Mouse (Mus musculus) Patski (cell line): Measurements from ENCODE around the gene Prepl. TPM values are rescaled to one million over a fixed set of nuclear protein-coding genes. Genes with fewer than 3 reads are reported as not detected.

Experiments
- ATAC-seq: fragments of 100-300 bp; one replicate; pipeline ENCODE4 v1.8.0; 2021
- CTCF ChIA-PET: fragments of 350-600 bp; sonication (Branson Sonifier 250); formaldehyde crosslinking; loops from one replicate; lab custom pipeline; 2022; ENCODE audit warnings: inconsistent platforms; lab: Charles Lee
- POLR2A ChIA-PET: fragments of 350-600 bp; sonication (Branson Sonifier 250); formaldehyde crosslinking; loops from one replicate; lab custom pipeline; 2022; ENCODE audit warnings: antibody characterized with exemption, inconsistent platforms; lab: Charles Lee
- DNase-seq: peaks from one replicate; pipeline ENCODE4 v3.0.0-alpha.2; 2011; ENCODE audit warnings: low read depth, low spot score
- H3K27me3 ChIP-seq: fragments of 371-371 bp; one replicate; pipeline ENCODE4 v1.5.1; 2021
- CTCF ChIP-seq: fragments of 100-300 bp; IDR thresholded peaks from one replicate; pipeline ENCODE4 v1.5.1; 2021
- in situ Hi-C: fragments of 300-500 bp; cut with MboI; formaldehyde crosslinking; loops from 3 replicates; pipeline ENCODE4 v1.11.1; 2018; ENCODE audit warnings: low pct_unique_long_range_greater_than_20kb, mixed read lengths
- polyA plus RNA-seq: library from polyadenylated mRNA; unstranded; gene quantifications from one replicate; pipeline ENCODE4 v1.2.3, GENCODE M21; 2021

Prepl gene
- polyA plus RNA-seq, 1 experiment from 2014 or later = 75.8 TPM

DNA sequence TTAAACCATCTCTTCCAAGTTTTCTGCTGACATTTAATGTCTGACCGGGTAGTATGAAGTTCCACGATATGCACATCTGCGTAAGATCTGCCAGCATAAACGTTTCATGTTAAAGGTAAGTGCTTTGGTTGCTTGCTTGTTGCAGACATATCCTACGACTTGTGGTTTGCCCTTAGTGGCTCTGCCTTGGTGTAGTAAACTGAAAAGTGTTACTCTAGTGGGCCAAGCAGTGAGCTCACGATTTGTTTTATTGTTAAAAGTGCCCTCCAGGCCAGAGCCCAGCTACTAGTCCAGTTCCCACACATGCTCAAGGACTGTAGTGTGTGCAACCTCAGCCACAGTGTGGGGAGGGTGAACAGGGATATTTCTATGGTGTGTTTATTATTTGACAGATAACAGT lies 63.6 kb downstream of the Prepl start:
- in situ Hi-C loops = loop anchor here (10.0 kb wide), 2 partner anchors 58 to 152 kb away; no protein-coding TSS in a partner anchor
- POLR2A ChIA-PET = no interaction called here
- no peak for TF ChIP-seq CTCF
- ATAC-seq (no peak), DNase-seq (no peak)
- H3K27me3 ChIP-seq = no peaks in the 10 kb centered on the region
- CTCF ChIA-PET = no interaction called here

DNA sequence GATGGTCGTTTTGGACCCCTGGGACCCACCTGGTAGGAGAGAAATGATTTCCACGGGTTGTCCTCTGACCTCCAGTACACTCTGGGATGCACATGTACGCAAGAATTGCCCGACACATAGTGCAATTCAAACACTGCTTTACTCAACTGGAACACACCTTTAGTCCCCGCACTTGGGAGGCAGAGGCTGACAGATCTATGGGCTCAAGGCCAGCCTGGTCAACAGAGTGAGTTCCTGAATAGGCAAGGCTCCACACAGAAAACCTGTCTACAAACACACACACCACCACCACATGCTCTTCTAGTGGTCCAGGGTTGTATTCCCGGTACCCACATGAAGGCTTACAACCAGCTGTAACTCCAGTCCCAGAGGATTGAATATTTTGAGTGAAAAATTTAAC lies 64.9 kb downstream of the Prepl start:
- in situ Hi-C loops = loop anchor here (10.0 kb wide), 2 partner anchors 60 to 150 kb away; no protein-coding TSS in a partner anchor
- no peaks in the 10 kb centered on the region for H3K27me3 ChIP-seq
- CTCF ChIA-PET = no interaction called here
- ATAC-seq (no peak), DNase-seq (no peak)
- POLR2A ChIA-PET = interaction anchor here (0.7 kb wide), 1 partner anchor 92 kb away, joined by 3 read pairs; no protein-coding TSS in a partner anchor
- no peak for TF ChIP-seq CTCF

DNA sequence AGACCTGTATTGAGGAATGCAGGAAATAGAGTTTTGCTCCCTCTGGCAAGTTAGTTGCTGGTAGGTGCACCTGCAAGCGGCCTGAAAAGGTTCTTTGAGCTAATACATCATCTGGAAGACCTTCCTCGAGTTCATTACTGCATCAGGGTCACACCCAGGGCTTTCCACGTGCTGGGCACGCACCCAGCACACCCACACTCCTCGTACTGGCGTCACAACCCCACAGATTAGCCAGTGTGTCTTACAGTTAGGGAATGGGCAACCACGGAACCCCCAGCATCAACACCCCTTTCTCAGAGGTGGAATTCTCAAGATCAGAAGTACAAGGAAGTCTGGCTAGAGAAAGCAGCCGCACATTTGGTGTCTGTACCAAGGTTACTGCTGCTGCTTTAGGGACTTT lies 65.8 kb downstream of the Prepl start:
- ChIA-PET POLR2A (interaction anchor here (0.6 to 0.7 kb wide), 2 partner anchors 93 to 598 kb away, joined by 3 read pairs; no protein-coding TSS in a partner anchor), CTCF (interaction anchor here (1.0 to 2.2 kb wide), 5 partner anchors 10 to 26 kb away, joined by 3 to 8 read pairs (median 4); no protein-coding TSS in a partner anchor)
- in situ Hi-C loops = loop anchor here (10.0 kb wide), 2 partner anchors 61 to 149 kb away; no protein-coding TSS in a partner anchor
- ATAC-seq (no peak), DNase-seq (no peak)
- TF ChIP-seq CTCF = no peak
- H3K27me3 ChIP-seq = no peaks in the 10 kb centered on the region

DNA sequence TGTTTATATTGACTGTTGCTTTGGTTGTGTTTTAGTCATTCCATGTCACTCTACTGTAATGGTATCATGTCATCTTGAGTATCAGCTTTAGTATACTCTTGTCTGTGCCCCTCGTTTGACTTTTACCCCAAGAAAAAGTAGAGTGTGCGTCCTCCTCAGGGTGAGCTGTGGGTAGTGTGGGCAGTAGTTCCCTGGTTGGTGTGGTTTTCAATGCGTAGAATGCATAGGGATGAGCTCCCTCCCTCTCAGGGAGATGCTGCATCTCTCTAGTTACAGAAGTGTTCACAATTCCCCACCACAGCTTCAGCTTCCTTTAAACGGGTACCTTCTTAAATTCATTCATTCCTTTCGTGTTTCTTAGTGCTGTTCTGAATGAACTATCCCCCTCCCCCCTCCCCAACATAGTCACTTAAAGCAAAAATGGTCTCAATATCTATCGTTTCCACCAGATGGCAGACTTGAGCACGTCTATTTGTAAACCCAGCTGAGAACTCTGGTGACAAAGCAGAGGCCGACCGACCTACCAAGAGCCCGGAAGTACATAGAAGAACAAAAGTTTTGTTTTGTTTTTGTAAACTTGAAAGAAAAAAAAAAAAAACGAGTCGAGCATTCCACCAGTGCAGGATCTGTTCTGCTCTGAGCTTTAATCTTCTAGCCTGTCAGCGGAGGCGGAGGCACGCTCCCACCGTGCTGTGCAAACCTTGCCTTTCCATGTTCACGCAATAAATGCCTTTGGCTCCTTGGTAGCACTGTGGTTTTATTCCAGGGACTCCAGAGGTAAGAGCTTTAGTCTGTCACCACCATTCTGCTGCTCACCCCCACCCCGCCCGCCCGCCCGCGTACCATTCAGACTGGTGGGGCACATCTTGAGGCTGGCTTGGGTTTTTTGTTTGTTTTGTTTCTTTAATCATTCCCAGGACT lies 66.5 kb downstream of the Prepl start:
- no peak for DNase-seq
- ChIA-PET CTCF (interaction anchor here (0.7 to 2.2 kb wide), 8 partner anchors 9 to 1715 kb away, joined by 3 to 8 read pairs (median 4); no protein-coding TSS in a partner anchor), POLR2A (interaction anchor here (0.6 kb wide), 1 partner anchor 599 kb away, joined by 3 read pairs; no protein-coding TSS in a partner anchor)
- no peaks in the 10 kb centered on the region for H3K27me3 ChIP-seq
- peak; percentile 62 for TF ChIP-seq CTCF
- ATAC-seq = peak; percentile 31
- in situ Hi-C loops = loop anchor here (10.0 kb wide), 2 partner anchors 61 to 149 kb away; no protein-coding TSS in a partner anchor

DNA sequence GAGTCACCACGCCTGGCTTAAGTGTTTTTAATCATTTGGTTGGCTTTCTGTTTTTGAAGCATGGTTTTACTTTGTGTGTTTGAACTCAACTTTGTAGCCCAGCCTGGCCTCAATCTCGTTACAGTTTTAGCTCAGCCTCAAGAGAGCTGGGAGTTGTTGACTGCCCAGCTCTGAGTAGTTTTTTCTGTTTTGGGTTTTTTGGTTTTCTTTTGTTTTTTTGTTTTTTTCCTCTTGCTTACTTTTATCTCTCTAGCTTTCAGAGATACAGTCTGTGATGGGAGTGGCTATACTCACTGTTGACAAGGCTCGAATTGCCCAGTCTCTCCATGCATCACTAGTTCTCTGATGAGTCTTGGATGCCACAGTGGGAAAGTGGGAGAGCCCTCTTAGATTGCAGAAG lies 69.7 kb downstream of the Prepl start:
- H3K27me3 ChIP-seq = no peaks in the 10 kb centered on the region
- in situ Hi-C loops = loop anchor here (10.0 kb wide), 2 partner anchors 64 to 146 kb away; no protein-coding TSS in a partner anchor
- POLR2A ChIA-PET = no interaction called here
- no peak for TF ChIP-seq CTCF
- CTCF ChIA-PET = interaction anchor here (1.2 kb wide), 1 partner anchor 17 kb away, joined by 3 read pairs; no protein-coding TSS in a partner anchor
- ATAC-seq = no peak
- DNase-seq = no peak

DNA sequence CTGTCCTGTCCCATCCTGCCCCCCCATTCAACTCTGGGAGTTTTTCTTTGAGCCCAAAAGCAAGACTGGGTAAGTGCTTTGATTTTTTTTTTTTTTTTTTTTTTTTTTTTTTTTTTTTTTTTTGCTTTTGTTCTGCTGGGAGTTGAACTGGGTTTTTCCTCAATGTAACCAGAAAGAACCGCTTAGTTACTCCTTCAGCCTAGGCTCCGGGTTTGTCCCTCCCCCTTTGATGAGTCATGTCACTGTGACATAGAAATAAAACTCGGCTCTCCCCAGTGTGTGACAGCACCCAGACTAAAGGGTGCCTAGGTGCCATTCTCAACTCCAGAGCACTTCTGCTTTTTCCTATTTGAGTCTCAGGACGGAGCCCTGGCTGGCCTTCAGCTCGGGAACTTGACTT lies 71.2 kb downstream of the Prepl start:
- in situ Hi-C loops = no loop called here
- no peak for DNase-seq
- TF ChIP-seq CTCF = no peak
- ChIA-PET CTCF (interaction anchor here (0.8 kb wide), 1 partner anchor 51 kb away, joined by 3 read pairs; no protein-coding TSS in a partner anchor), POLR2A (interaction anchor here (0.6 kb wide), 1 partner anchor 1519 kb away, joined by 7 read pairs; no protein-coding TSS in a partner anchor)
- H3K27me3 ChIP-seq = no peaks in the 10 kb centered on the region
- no peak for ATAC-seq

DNA sequence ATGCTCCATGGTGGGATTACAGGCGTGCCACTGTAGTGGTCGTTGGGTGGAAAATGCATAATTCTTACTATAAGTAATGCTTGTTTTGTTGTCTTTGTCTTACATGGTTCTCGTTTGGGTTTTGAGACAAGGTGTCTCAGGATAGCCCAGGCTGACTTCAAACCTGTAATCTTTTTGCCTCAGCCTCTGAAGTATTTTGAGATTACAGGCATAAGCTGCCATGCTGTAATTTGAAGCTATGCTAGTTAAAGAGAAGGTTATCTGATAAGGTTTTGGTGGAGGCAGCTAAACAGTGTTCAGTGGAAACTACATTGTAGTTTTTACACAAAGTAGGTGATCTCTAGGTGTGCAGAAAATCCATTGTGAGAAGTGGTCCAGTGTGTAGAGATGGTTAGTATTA lies 71.7 kb downstream of the Prepl start:
- in situ Hi-C loops = no loop called here

DNA sequence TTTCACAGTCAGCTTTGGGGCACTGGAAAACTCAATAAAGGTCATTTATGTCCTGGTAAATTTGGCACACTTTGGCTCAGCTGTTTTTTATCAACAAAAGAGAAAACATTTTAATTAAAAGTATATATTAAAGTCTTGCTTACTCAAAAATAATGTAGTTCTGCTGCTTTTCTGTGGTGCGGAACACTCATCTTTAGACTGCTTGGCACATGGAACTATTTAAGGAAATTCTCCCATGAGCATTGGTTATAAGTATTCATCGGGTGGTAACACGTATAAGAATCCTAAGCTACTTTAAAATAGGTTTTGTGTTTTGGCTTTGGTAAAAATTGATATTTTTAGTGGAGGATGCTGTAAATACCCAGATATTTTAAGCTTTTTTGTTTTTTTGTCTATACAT lies 75.4 kb downstream of the Prepl start:
- no peak for DNase-seq
- POLR2A ChIA-PET = no interaction called here
- CTCF ChIA-PET = interaction anchor here (1.3 to 2.2 kb wide), 4 partner anchors 9 to 34 kb away, joined by 3 to 7 read pairs (median 6); no protein-coding TSS in a partner anchor
- TF ChIP-seq CTCF = no peak
- ATAC-seq = no peak
- H3K27me3 ChIP-seq = no peaks in the 10 kb centered on the region
- in situ Hi-C loops = no loop called here

More for the DNA sequence above, 71.7 kb downstream of the Prepl start:
- TF ChIP-seq CTCF = no peak
- CTCF ChIA-PET = no interaction called here
- DNase-seq (no peak), ATAC-seq (no peak)
- no peaks in the 10 kb centered on the region for H3K27me3 ChIP-seq
- POLR2A ChIA-PET = no interaction called here

DNA sequence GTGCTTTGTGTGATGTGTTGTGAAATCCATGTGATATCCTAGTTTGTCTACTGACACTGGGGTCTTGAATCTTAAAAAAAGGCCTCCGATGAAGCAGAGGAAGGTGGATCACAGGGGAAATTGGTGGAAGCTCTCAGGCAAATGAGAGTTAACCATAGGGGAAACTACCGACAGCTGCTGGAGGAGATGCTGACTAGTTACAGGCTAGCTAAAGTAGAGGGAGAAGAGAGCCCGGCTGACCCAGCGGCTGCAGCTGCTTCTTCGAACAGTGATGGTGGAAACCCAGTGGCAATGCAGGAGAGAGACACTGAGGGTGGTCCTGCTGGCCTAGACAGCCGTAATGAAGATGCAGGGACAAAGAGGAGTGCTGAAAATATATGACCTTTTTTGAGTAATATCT lies 76.6 kb downstream of the Prepl start:
- CTCF ChIA-PET = interaction anchor here (1.7 to 2.2 kb wide), 2 partner anchors 10 kb away, joined by 7 read pairs; no protein-coding TSS in a partner anchor
- POLR2A ChIA-PET = no interaction called here
- H3K27me3 ChIP-seq = no peaks in the 10 kb centered on the region
- in situ Hi-C loops = no loop called here
- ATAC-seq (no peak), DNase-seq (no peak)
- no peak for TF ChIP-seq CTCF

Other genes with a start within 250 kb of the Prepl start
- 77.0 TPM for gene Ppm1b, start 133.5 kb downstream of the Prepl start, polyA plus RNA-seq
- gene Slc3a1, start 61.9 kb downstream of the Prepl start, polyA plus RNA-seq = 0.33 TPM
- 6.9 TPM for gene Camkmt, start 311 bp upstream of the Prepl start, polyA plus RNA-seq